Mouse (Mus musculus) C2C12 (cell line): ENCODE measurements at regions not wholly inside any gene's neighbourhood (a gene's known extent, or its start where the extent isn't known, plus 50 kb on each side); places are given as distances from the start of the nearest gene placed in this dataset.

Experiments used
- CEBPB ChIP-seq: IDR thresholded peaks from one replicate; pipeline ENCODE4 v1.6.1; 2011; ENCODE audit warnings: low read depth, mild to moderate bottlenecking, control low read depth, moderate library complexity
- CTCF ChIP-seq: IDR thresholded peaks from one replicate; pipeline ENCODE4 v1.5.1; 2011; ENCODE audit not compliant: control insufficient read depth, insufficient read depth, insufficient read length
- MAX ChIP-seq: IDR thresholded peaks from one replicate; pipeline ENCODE4 v1.6.1; 2011; ENCODE audit warnings: mild to moderate bottlenecking, control low read depth
- MYOD1 ChIP-seq: IDR thresholded peaks from one replicate; pipeline ENCODE4 v1.6.1; 2011; ENCODE audit warnings: low read depth; ENCODE audit not compliant: control insufficient read depth, insufficient read length
- MYOG ChIP-seq: IDR thresholded peaks from one replicate; pipeline ENCODE4 v1.6.1; 2011; ENCODE audit not compliant: control insufficient read depth, insufficient read length; ENCODE audit errors: extremely low read depth
- USF1 ChIP-seq: IDR thresholded peaks from one replicate; pipeline ENCODE4 v1.6.1; 2011; ENCODE audit warnings: low read depth, mild to moderate bottlenecking, control low read depth, moderate library complexity

- TF ChIP-seq CTCF (no peak), MAX (no peak), USF1 (no peak), MYOG (no peak), MYOD1 (no peak), CEBPB (no peak)
Observed at GRCm38 (mm10) chr14:46517258-46517657, 126.8 kb upstream of the Bmp4 start.
